Mouse (Mus musculus): ENCODE measurements around the gene Palld.

The Palld gene

DNA sequence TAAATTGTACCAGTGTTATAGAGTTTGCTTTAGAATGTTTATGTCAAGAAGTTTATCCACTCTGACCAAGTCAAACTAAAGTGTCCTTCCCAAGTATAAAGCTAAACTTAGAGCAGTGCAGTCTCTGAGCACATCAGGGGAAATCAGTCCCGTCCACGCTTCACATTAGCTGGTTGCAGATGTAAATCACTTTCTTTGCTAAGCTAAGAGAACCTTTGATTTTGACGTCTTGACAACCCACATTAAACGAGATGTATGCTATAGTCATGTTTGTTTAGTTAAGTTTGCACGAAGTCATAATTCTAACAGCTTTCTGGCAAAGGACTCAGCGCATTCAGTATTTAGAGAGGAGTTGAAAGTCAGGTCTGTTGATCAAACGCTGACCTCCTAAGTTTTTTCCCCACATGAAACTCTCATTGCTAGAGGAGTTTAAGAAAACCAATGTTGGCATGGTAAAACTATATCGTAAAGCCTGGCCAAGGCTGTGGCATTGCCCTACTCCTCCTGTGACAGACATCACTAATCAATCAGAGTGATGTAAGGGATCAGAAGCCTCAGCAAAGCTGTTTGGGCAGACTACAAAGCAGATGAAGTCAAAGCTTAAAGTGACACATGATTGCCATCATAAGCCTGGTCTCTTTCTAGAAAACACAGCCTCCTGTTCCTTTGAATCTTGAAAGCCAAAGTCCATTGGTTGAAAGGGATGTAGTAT is 177.0 kb downstream of the Palld start:
- no peak for DNase-seq (ENCODE audit: low spot score)

DNA sequence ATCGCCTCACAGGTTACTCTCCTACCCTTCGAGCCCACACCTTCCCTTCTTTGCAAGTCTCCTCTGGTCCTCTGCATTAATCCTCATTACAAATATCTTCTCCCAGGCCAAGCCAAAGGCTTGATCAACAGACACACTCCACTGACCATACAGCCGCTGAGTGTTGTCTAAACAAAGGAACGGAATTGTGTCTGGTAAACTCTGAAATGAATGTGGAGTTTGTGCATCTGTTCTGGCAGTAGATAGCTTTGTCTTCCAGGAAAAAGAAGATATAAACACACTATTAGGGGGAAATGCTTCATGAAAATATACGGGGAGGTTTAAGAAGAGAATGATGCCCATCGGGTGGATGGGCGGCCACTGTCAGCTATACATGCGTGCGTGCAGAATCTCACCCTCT is 180.3 kb downstream of the Palld start:
- no peak for DNase-seq (ENCODE audit: low spot score)

DNA sequence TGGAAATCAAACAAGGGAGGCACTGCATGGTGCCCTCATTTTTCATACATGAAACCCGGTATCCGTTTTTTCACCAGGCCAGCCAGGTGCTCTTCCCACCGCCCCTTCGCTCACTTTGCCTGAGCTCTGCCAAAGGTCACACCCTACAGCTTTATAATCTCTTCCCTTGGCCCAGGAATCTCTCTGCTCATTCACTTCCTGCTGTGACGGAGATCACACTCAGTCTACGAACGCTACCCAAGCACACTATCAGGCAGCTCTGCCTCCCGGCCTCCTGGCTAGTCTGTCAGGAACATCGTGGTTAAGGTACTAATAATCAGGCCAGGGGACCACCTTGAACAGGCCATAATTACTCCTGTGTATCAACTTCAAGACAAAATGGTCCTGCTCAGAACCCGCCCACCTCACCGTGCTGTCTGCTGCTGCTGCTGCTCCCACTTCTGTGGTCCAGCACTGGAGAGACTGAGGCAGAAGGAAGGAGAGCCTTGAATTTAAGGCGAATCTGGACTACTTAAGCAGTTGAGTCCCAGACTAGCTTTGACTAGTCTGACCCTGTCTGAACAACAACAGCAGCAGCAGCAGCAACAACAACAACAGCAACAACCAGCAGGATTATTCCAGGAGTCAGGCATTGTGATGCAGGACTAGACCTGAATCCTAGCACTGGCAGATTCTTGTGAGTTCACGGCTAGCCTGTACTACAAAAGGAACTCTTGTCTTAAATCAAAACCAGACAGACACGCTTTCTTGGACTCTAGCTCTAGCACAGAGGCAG is 187.0 kb downstream of the Palld start:
- DNase-seq (ENCODE audit: low spot score): no peak

DNA sequence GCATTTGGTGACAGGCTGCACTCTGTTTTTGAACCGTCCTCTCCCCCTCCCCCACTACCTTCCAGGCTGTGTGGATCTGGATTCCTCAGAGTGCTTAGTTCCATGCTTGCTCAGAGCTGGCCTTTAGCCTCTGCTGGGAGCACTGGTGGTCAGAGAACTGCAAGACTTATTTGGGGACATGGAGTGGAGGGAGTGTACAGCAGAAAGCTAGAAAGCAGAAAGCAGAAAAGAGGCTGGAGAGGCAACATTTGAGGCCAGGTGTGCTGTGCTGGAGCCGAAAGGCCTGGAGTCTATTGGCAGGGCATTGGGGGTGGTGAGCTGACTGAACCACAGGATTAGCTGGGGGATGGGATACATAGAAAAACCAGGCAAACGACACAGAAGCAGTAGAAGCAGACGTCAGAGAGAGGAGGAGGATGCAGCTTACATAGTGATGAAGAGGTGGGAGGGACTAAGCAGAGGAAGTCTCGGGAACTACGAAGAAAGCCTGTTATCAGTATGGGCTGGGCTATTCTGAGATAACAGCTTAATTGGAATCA is 188.1 kb downstream of the Palld start:
- no peak for DNase-seq (ENCODE audit: low spot score)

DNA sequence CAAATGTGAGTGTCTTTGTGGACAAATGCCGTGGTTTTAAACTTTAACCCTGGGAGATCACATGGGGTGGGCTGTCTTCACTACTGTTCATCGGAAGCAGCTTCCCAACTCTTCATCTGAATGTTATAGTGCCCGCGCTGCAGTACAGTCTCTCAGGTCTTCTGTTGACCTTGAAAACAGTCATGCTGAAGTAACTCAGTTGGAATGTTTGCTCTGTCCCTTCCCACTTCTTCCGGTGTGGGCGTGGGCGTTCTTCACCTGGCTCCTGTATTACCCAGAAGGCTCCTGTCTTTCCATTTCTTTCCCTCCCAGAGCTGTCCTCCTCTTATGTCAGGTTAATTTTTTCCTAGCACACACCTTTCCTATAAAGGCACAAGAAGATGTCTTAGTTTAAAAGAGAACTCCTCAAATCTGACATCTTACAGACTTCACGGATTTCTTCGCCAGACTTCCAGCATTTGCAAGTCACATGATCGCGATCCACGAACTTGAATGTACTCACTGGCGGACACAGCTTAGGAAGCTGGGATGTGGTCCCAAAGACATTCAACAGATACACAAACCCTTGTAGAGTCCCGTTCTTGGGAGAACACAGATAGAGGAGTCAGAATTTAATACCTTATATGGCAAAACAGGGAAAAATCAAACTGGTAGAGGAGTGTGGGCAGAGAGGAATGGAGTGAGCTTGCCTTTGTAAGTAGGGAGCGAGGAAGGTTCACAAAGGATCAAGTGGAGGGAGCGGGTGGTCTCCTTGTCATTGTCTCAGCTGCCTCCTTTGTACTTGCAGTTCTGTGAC is 189.1 kb downstream of the Palld start:
- DNase-seq (ENCODE audit: low spot score): no peak

DNA sequence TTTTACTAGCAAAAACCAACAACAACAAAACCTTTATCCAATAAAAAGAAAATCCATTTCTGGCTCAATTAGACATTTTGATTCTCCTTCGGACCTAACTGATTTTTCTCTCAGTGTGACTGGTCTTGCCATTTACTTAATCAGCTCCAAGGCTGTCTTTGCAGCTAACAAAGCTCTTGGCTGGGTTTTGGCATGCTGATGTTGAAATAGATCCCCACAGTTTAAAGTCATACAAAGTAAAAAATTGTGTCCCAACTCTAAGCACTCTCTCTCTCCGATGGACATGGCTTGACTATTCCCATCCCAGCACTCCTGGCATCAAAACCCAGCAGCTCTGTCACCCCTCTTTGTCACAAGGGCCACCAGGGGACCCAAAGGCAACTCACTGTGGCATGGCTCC is 190.1 kb downstream of the Palld start:
- DNase-seq (ENCODE audit: low spot score): no peak

DNA sequence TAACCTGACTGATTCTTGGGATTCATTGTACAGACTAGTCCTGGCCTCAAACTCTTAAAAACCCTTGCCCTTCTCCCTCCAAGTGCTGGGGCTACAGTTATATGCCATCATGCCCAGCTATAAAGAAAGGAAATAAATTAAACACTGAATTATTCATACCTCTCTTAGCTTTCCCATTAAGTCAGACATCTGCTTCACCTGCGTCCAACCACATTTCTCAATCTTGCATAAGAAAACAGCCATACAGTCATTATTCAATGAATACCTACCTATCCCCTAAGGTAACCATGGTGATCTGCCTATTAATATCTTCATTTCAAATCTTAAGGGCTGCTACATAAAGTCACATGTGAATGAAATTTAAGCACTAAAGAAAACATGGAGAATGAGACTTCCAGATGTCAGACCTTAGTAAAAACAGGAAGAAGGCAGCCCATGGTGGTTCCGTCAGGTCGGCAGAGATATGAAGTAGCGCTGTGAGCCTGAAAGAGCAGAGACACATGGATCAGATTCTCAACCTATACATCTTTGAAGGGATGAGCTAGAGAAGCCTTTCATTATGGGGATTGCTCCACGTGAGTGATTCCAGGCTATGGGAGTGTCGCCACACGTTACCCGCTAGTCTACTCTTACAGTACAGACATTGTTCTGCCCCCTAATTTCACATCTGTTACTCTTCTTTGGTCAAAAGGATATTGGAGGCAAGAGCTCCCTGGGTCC is 193.7 kb downstream of the Palld start:
- DNase-seq (ENCODE audit: low spot score): no peak

DNA sequence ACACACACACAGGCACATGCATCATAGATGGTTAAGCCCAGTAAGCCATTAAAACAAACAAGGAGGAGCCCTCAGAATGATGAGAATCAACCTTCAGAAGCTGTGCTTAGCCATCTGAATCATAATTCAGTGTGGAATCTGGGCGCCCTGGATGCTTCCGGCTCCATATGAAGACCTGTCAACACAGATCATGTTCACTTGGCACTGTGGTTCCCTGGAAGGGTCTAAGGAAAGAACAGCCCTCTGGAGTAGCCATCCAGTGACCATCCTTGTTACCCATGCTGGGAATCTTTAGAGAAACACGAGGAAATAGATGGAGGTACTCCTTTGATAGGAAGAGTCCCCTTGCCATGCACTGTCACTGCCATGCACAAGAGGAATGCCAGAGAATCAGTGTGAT is 197.0 kb downstream of the Palld start:
- no peak for DNase-seq (ENCODE audit: low spot score)

DNA sequence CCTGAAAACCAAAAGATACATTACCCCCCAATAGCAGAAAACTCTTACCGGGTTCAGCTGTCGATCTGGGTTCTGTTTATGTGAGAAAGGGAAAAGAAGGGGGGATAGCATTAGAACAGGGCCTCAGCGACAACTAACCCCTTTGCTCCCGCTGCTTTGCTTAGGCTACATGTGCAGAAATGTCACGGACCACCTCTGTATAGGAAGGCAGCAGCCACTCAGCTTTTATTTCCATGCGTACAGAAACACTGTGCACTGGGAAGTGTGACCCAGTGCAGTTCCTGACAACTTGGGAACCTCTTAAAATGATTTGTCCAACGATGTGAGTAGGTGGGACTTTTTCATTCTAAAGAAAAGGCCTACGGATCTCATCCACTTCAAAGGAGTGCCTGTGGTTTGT is 200.4 kb downstream of the Palld start:
- no peak for DNase-seq (ENCODE audit: low spot score)

DNA sequence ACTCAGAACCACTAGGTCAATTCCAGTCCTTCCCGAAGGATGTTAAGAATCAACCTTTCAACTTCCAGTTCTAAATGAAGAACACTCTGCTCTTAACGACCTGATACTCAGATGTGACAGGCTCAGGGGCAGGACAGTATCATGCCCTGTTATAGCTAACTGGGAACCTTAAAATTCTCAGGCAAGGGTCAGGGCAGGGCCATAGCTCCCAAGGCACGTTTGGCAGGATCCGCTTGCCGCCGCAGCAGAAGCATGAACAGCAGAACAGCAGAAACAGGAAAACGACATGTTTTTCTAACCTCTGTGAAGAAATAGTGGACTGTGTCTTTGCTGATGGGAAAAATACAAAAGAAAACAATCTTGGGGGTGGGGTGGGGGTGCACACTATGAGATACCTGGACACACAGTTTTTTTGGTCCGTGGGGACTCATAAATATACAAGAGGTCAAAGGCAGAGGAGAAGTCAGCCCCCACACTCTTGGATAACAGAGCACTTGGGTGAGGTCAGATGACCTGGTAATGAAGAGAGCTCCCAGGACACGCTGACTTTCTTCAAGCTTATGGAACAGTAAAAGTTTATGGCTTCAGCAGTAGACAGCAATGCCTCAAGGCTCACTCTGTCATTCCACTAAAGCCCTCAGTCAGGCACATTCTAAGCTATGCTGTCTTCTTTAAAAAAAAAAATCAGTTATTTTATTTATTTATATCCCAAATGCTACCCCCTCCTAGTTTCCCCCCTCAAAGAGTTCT is 201.4 kb downstream of the Palld start:
- no peak for DNase-seq (ENCODE audit: low spot score)

DNA sequence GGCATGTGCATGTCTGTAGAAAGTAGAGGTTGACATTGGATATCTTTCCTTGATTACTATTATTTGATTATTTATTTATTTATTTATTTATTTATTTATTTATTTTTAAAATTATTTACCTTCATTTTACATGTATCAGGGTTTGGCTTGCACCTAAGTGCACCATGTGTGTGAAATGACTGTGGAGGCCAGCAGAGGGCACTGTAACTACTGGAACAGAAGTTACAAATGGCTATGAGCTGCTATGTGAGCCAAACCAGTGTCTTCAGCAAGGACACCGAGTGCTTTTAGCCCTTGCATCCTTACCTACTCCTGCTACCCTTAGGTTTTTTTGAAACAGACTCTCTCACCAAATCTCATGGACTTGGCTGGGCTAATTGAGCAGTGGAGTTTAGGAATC is 202.2 kb downstream of the Palld start:
- no peak for DNase-seq (ENCODE audit: low spot score)

DNA sequence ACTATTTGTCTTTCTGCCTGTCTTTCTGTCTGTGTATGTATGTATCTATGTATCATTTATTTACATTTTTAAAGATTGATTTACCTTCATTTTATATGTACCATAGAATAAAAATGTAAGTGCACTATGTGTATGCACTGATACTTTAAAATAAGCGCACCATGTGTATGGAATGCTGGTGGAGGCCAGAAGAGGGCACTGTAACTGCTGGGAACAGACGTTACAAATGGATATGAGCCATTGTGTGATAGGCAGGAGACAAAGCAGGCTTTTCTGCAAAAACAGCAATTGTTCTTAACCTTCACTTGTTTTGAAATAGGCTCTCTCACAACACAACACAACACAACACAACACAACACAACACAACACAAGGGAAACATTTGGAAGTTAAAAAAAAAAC is 203.5 kb downstream of the Palld start:
- no peak for DNase-seq (ENCODE audit: low spot score)

DNA sequence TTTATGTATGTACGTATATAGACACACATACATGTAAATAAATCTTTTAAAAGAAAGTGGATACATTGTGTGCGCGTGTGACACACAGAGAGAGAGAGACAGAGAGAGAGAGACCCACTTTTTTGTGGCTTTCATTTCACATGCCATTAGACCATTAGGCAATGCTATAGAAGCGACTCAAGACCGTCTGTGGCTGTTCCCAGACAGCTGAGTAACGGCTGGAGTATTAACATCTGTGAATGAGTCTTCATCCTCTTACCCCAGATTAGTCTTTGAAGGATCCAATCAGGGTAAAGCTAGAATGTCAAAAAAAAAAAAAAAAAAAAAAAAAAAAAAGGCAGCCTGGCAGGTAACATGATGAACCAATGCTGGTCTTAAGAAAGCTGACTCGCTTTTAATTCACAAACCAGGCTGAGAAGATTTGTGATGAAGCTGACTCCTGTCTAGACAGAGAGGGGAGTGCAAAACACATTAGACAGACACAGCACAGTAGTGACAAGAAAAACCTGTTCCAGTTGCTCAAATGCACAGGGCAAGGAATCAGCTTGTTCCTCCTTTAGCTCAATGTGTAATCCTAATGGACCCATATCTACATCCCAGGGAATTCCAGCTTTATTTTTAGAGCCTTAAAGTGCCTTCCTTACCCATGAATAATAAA is 204.6 kb downstream of the Palld start:
- DNase-seq (ENCODE audit: low spot score): no peak

DNA sequence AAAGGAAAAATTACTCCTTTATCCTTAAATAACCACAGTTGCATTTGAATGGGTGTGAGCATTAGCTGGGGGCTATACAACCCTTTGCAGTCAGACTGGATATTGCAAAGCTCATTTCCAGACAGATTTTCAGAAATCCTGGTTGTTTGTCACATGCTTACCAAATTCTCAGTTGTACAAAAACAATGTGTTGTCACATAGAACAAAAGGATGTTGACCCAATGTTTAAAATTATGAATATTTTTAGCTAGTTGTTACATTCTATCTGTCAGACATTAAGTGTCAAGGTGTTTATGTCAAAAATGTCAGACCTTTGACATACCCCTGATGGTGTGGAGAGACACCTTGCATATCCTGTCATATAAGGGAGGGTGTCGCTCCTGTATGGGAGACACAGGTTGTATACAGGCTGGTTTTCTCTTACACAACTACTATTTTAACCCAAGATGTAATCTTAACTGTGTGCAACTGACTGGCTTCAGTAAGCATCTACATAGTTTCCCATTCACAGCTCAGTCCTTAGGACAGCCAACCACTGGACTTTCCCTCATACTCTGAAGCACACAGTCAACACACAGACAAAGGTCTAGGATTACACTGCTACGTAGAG is 205.5 kb downstream of the Palld start:
- no peak for DNase-seq (ENCODE audit: low spot score)

DNA sequence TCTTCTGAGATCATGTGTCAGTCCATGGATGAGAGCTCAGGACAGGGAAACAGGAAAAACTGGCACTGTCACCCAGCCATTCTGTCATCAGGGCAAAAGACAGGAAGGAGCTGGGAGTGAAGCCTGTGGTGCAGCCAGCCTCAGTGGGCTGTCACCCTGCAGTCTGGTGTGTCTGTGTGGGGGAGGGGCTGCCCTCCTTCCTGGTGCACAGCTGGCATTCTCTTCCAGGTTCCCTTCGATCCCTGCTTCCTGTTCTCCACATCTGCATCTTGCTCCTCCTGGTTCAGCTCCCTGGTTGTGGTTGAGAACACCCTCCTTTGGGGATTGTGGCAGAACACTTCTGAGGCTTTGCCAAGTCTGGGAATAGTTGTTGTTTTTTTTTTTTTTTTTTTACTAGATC is 207.1 kb downstream of the Palld start:
- DNase-seq (ENCODE audit: low spot score): no peak

DNA sequence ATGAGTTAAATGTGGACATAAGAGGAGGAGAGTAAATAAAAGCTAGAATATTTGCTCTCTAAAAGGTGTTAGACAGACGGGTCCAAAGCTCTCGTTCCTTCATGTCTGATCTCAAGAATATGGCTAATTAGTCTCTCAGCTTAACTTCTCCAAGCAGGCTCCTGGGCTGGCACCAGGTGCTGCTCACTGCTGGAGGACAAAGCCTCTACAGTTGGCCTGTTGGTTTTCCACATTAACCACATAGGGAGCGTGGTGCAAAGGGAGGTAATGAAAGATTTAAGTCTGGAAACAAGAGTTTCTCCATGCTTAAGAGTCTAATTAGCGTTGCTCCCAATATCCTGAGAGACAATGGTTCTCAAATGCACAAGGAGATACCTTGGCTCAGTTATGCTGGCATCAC is 209.6 kb downstream of the Palld start:
- DNase-seq (ENCODE audit: low spot score): no peak

DNA sequence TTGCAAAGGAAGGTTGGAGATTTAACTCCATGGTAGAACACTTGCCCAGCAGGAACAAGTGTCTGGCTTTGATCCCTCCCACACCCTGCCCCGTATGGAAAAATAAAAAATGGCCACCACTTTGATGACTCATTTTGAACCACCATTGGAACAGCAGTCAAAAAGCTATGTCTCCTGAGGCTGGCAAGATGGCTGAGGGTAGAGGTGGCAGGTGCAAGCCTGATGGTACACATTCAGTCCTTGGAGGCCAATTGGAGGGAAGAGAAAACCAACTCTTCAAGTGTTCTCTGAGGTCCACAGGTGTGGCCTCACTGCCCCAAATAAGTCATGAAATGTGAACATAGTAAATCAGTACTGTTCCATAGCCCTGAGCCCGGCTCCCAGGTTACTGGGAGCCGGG is 210.4 kb downstream of the Palld start:
- DNase-seq (ENCODE audit: low spot score): no peak

DNA sequence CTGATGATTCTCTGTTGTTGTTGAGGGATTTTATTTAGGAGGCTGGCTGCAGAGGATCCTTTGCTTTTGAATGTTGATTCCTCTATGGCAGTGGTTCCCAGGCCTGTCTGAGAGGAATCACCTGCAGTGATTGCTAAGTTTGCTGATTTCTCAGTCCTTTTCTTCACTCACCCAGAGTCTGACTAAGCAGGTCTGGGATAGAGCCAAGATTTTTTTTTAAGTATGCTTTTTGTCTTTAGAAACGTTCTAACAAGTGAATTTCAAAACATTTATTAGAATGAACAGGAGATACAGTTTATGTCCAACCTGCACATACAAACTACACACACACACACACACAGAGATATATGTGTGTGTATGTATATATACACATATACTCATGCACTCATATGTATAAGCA is 211.1 kb downstream of the Palld start:
- no peak for DNase-seq (ENCODE audit: low spot score)

DNA sequence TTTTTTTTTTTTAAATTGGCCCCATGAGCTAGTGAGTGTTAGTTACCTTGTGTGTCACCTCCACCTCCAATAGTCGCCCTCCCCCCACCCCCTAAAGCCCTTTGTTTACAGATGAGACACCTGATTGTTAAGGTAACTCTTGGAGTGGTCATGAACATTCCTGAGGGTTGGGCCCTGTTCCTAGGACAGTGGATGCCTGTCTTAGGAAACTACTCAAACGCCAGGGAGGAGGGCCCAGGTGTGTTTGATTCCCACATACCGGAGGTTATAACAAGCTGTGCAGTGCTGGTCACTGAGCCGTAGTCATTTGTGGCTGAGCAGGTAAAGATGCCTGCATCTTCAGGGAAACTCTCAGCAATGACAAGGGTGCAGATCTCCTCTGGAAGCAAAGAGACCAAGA is 215.4 kb downstream of the Palld start:
- no peak for DNase-seq (ENCODE audit: low spot score)

DNA sequence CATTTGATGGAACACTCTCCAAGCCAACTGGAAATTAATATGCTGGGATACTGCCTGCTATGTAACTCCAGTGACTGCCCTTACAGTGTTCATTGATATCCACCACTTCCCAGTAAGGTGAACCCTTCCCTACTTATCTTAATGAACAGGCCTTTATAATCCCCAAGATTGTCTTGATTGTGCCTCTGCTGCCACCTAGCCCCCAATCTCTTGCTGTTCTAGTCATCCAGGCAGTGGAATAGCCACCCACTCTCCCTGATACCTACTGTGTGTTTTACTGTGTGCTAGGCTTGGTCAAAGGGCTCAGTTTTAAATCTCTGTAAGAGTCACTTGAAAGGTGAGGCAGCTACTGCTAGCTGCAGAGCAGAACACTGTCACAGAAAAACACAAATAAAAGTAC is 216.2 kb downstream of the Palld start:
- no peak for DNase-seq (ENCODE audit: low spot score)

All from T-cell, adult 2 months (primary cell).